Mouse (Mus musculus) granulocyte monocyte progenitor cell, adult 5-6 weeks (primary cell): ENCODE results near the gene Pde6d. TPM values are rescaled to one million over a fixed set of nuclear protein-coding genes. Genes with fewer than 3 reads are reported as not detected.
"Not testable (repeated sequence)": the region's sequence is repeated elsewhere in the genome, so short reads cannot be mapped to it uniquely, and the experiment has no call there.

Source experiments
- ATAC-seq: replicated peaks from 2 replicates; pipeline ENCODE4 v1.8.0; 2016; ENCODE audit warnings: mild to moderate bottlenecking, moderate TSS enrichment, inconsistent platforms; ENCODE audit not compliant: poor library complexity, severe bottlenecking
- total RNA-seq, 2 experiments: library from RNA; stranded (forward) in 1 of 2; stranded (reverse) in 1 of 2; fragments of 200-712, 200-1000 nt in 1 of 2; fragments of >200 nt in 1 of 2; fragmentation: Nextera tagmentation in 1 of 2; gene quantifications; 2 replicates each; pipeline ENCODE4 v1.2.3; 2014 to 2017

The Pde6d gene
- total RNA-seq, 2 experiments from 2014 or later = 32.0 to 68.0 TPM

- ATAC-seq = peak; percentile 87
Observed at GRCm38 (mm10) chr1:86571381-86571780, 11.0 kb downstream of the Pde6d start.

- peak; percentile 76 for ATAC-seq
Observed at GRCm38 (mm10) chr1:86569292-86569860, 13.1 kb downstream of the Pde6d start.

GRCm38 (mm10) chr1:86568409-86568808 is 14.0 kb downstream of the Pde6d start:
- ATAC-seq = no peak

GRCm38 (mm10) chr1:86562663-86563062 is 19.8 kb downstream of the Pde6d start:
- no peak for ATAC-seq

- no peak for ATAC-seq
Observed at GRCm38 (mm10) chr1:86559232-86559631, 23.2 kb downstream of the Pde6d start.

- ATAC-seq = peak; percentile 35
Observed at GRCm38 (mm10) chr1:86557872-86558271, 24.6 kb downstream of the Pde6d start.

GRCm38 (mm10) chr1:86555665-86556064 is 26.8 kb downstream of the Pde6d start:
- no peak for ATAC-seq

GRCm38 (mm10) chr1:86551877-86552276 is 30.6 kb downstream of the Pde6d start:
- ATAC-seq = no peak

GRCm38 (mm10) chr1:86551299-86551698 is 31.1 kb downstream of the Pde6d start:
- no peak for ATAC-seq

- no peak for ATAC-seq
Observed at GRCm38 (mm10) chr1:86546797-86547196, 35.6 kb downstream of the Pde6d start.

- no peak for ATAC-seq
Observed at GRCm38 (mm10) chr1:86542584-86542983, 39.8 kb downstream of the Pde6d start.

- ATAC-seq = not testable (repeated sequence)
Observed at GRCm38 (mm10) chr1:86539583-86539982, 42.8 kb downstream of the Pde6d start.

GRCm38 (mm10) chr1:86538383-86538782 is 44.0 kb downstream of the Pde6d start:
- ATAC-seq = peak; percentile 65

GRCm38 (mm10) chr1:86533411-86534130 is 48.9 kb downstream of the Pde6d start:
- ATAC-seq = peak; percentile 6; the same call in 1 of the 2 replicates

GRCm38 (mm10) chr1:86532362-86533051 is 49.9 kb downstream of the Pde6d start:
- peak; percentile 51 for ATAC-seq

GRCm38 (mm10) chr1:86531547-86532321 is 50.7 kb downstream of the Pde6d start:
- peak; percentile 1; the same call in 1 of the 2 replicates for ATAC-seq

- ATAC-seq = no peak
Observed at GRCm38 (mm10) chr1:86530871-86531546, 51.4 kb downstream of the Pde6d start.

- no peak for ATAC-seq
Observed at GRCm38 (mm10) chr1:86529590-86529989, 52.8 kb downstream of the Pde6d start.

- ATAC-seq = no peak
Observed at GRCm38 (mm10) chr1:86528571-86529180, 53.8 kb downstream of the Pde6d start.
